Mouse (Mus musculus) C2C12 (cell line): ENCODE measurements around the gene Fry. TPM values are rescaled to one million over a fixed set of nuclear protein-coding genes. Genes with fewer than 3 reads are reported as not detected.

Experiments
- H3K27me3 ChIP-seq: one replicate; pipeline ENCODE4 v1.6.1; 2011; ENCODE audit not compliant: control insufficient read depth, insufficient read depth, insufficient read length
- H3K36me3 ChIP-seq: one replicate; pipeline ENCODE4 v1.6.1; 2011; ENCODE audit not compliant: control insufficient read depth, insufficient read depth
- H3K4me3 ChIP-seq: one replicate; pipeline ENCODE4 v1.5.1; 2011; ENCODE audit warnings: mild to moderate bottlenecking, control low read depth; ENCODE audit not compliant: poor library complexity, insufficient read depth, severe bottlenecking
- H3K79me2 ChIP-seq: one replicate; pipeline ENCODE4 v1.6.1; 2011; ENCODE audit not compliant: control insufficient read depth, insufficient read depth
- H3K79me3 ChIP-seq: one replicate; pipeline ENCODE4 v1.6.1; 2011; ENCODE audit warnings: low read depth, control low read depth
- H3ac ChIP-seq: one replicate; pipeline ENCODE3; 2011; ENCODE audit warnings: low read depth; ENCODE audit not compliant: control insufficient read depth, insufficient read length
- CEBPB ChIP-seq: IDR thresholded peaks from one replicate; pipeline ENCODE4 v1.6.1; 2011; ENCODE audit warnings: low read depth, mild to moderate bottlenecking, control low read depth, moderate library complexity
- CTCF ChIP-seq: IDR thresholded peaks from one replicate; pipeline ENCODE4 v1.5.1; 2011; ENCODE audit not compliant: control insufficient read depth, insufficient read depth, insufficient read length
- FOSL1 ChIP-seq: IDR thresholded peaks from one replicate; pipeline ENCODE4 v1.8.0; 2011; ENCODE audit warnings: mild to moderate bottlenecking, low read length; ENCODE audit not compliant: poor library complexity, insufficient read depth, severe bottlenecking
- MAX ChIP-seq: IDR thresholded peaks from one replicate; pipeline ENCODE4 v1.6.1; 2011; ENCODE audit warnings: mild to moderate bottlenecking, control low read depth
- MYOD1 ChIP-seq: IDR thresholded peaks from one replicate; pipeline ENCODE4 v1.6.1; 2011; ENCODE audit warnings: low read depth; ENCODE audit not compliant: control insufficient read depth, insufficient read length
- MYOG ChIP-seq: IDR thresholded peaks from one replicate; pipeline ENCODE4 v1.6.1; 2011; ENCODE audit not compliant: control insufficient read depth, insufficient read length; ENCODE audit errors: extremely low read depth
- USF1 ChIP-seq: IDR thresholded peaks from one replicate; pipeline ENCODE4 v1.6.1; 2011; ENCODE audit warnings: low read depth, mild to moderate bottlenecking, control low read depth, moderate library complexity
- polyA plus RNA-seq: library from polyadenylated mRNA; unstranded; fragments of >200 nt; fragmentation: generic; extraction: Trizol; gene quantifications from one replicate; pipeline ENCODE4 v1.2.1, GENCODE M21; 2012; ENCODE audit warnings: missing spikeins

Fry gene
- polyA plus RNA-seq, 1 experiment, result 0.25 TPM

DNA sequence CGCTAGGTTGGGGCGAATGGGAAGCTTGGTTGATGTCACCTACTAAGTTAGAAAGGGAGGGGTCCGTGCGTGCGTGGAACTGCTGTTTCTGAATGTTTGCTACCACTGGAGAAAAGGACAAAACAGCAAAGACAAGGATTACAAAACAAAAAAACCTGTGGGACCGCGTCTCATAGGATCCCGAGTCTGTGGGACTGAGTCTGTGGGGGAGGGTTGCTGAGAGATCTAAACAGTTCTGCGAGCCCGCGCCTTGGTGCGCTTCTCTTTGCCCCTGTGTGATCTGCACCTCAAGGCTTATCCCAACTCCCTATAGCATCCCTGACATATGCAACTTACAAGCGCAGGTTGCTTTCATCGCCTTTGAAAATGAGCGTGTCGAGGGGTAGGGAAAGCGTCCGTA, 89.2 kb downstream of the Fry start:
- H3K36me3 ChIP-seq, result no peaks in the 10 kb centered on the region
- no peaks in the 10 kb centered on the region for H3K79me2 ChIP-seq
- no peaks in the 10 kb centered on the region for H3K79me3 ChIP-seq
- TF ChIP-seq MAX, result no peak
- no peak for TF ChIP-seq CEBPB
- TF ChIP-seq FOSL1, result no peak
- TF ChIP-seq USF1, result no peak
- TF ChIP-seq MYOD1, result no peak
- no peak for TF ChIP-seq CTCF
- TF ChIP-seq MYOG, result no peak
- no peak overlapping the region for H3ac ChIP-seq
- no peak overlapping the region for H3K4me3 ChIP-seq
- H3K27me3 ChIP-seq, result no peaks in the 10 kb centered on the region

DNA sequence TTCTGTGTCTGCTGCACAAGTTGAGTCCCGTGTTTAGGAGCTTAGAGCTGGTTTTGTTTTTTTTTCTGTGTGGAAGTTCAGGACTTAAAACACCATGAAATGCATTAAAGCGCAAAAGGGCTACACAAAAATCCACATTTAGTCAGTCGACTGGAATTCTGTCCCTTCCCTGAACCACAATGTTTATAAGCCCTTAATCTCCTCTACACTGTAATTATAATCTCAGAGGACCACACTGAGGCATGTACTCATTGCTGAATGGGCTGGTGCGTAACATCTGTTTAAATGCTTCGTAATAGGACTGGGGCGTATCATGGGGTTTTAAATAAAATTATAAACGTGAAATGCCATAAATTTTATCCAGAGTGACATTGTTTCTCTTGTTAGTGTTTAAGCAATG, 89.6 kb downstream of the Fry start:
- Histone ChIP-seq H3K4me3 (no peak overlapping the region), H3K79me2 (no peaks in the 10 kb centered on the region), H3K79me3 (no peaks in the 10 kb centered on the region), H3K36me3 (no peaks in the 10 kb centered on the region), H3K27me3 (no peaks in the 10 kb centered on the region), H3ac (no peak overlapping the region)
- no peak for TF ChIP-seq MYOD1
- TF ChIP-seq CTCF, result no peak
- no peak for TF ChIP-seq FOSL1

DNA sequence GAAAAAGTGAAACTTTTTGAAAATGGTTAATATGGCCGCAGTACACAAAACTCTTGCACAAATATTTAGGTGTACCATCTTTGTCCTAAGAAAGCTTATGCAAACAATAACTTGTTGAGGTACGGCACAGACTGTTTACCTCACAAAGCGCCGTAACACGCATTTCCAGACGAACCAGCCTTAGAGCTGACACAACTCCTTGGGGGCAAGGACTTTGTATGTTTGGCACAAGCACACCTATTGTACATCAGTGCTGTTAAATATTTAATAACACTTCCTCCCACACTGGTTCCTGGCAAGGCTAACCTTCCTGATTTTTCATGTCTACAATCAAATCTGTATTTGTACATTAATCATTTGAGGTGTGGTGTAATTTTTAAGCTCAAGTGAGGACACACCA, 95.6 kb downstream of the Fry start:
- no peak overlapping the region for H3K4me3 ChIP-seq
- H3ac ChIP-seq, result no peak overlapping the region
- no peak for TF ChIP-seq USF1
- TF ChIP-seq MYOD1, result no peak
- no peak for TF ChIP-seq CTCF
- no peak for TF ChIP-seq MYOG
- TF ChIP-seq MAX, result no peak
- no peak for TF ChIP-seq FOSL1
- TF ChIP-seq CEBPB, result no peak
- H3K79me3 ChIP-seq, result no peaks in the 10 kb centered on the region
- H3K27me3 ChIP-seq, result no peaks in the 10 kb centered on the region
- no peaks in the 10 kb centered on the region for H3K79me2 ChIP-seq
- no peaks in the 10 kb centered on the region for H3K36me3 ChIP-seq

DNA sequence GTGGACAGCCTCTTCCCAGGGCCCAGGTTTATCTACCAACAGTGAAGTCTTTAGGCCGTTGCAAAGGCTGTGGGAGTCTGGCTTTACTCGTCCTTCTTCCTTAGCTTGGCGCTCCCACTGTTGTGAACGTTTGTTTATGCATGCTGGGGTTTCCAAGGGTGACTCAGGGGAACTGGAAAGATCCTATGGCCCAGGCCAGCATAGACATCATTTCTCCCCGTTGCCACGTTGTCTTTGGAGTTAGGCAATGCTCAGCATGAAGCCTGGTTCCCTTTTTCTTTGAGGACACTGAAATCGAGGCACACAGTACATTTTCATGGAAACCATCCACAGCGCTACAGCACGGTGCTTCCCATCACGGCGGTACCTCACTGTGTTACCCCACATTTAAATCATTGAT, 97.6 kb downstream of the Fry start:
- no peak for TF ChIP-seq CEBPB
- TF ChIP-seq MYOD1, result no peak
- no peak for TF ChIP-seq USF1
- TF ChIP-seq CTCF, result no peak
- no peak for TF ChIP-seq FOSL1
- TF ChIP-seq MAX, result no peak
- TF ChIP-seq MYOG, result no peak
- Histone ChIP-seq H3K79me3 (no peaks in the 10 kb centered on the region), H3K27me3 (no peaks in the 10 kb centered on the region), H3K79me2 (no peaks in the 10 kb centered on the region), H3K4me3 (no peak overlapping the region), H3K36me3 (no peaks in the 10 kb centered on the region), H3ac (no peak overlapping the region)

DNA sequence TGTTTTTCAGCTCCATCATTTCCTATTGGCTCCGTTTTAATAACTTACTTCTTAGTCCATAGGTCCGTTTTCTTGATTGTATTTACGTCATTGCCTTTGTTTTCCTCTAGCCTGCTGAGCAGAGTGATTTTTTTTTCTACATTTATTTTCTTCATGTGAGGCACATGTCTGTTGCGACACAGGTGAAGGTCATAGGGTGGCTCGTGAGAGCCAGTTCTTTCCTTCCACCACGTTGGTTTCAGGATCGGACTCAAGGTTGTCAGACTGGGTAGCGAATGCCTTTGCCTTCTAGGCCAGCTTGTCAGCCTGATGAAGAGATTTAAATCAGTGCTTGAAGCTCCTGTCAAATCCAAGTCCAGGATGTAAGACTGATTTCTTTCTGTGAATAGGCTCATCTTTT, 101.0 kb downstream of the Fry start:
- Histone ChIP-seq H3K79me2 (no peaks in the 10 kb centered on the region), H3K27me3 (no peaks in the 10 kb centered on the region), H3K36me3 (no peaks in the 10 kb centered on the region), H3ac (no peak overlapping the region), H3K4me3 (no peak overlapping the region), H3K79me3 (no peaks in the 10 kb centered on the region)
- no peak for TF ChIP-seq MAX

DNA sequence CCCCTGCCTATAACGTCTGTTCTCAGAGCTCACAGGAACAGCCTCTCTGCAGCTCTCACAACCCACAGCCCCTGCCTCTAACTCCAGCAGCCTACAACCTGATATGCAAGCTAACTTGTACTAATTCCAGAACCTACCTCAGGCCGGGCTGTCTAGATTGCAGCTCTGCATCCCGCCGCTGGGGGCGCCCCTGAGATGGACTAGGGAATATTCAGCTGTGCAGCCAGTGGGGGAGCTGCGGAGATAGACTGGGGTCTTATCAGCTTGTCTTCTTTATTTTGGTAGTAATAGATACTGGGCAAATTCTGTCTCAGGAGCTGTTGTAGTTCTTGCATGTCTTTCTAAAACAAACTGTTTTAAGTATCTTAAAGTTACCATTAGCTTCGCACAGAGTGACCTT, 101.9 kb downstream of the Fry start:
- no peaks in the 10 kb centered on the region for H3K36me3 ChIP-seq
- H3K27me3 ChIP-seq, result no peaks in the 10 kb centered on the region
- H3K79me2 ChIP-seq, result no peaks in the 10 kb centered on the region
- H3ac ChIP-seq, result no peak overlapping the region
- H3K79me3 ChIP-seq, result no peaks in the 10 kb centered on the region
- TF ChIP-seq MYOG (no peak), CTCF (no peak), USF1 (no peak), MYOD1 (no peak), CEBPB (no peak), MAX (no peak), FOSL1 (no peak)
- H3K4me3 ChIP-seq, result no peak overlapping the region
